Mouse (Mus musculus) MEL (cell line): Measurements from ENCODE around the gene Cbfa2t2.

Experiments
- CHD2 ChIP-seq: IDR thresholded peaks from 2 replicates; pipeline ENCODE4 v1.6.1; 2011; ENCODE audit warnings: low read length, improper control_type of control experiment
- CTCF ChIP-seq, 3 experiments: IDR thresholded peaks in 2 of 3; conservative IDR thresholded peaks in 1 of 3; 2 replicates each; pipeline ENCODE4 v1.5.1; 2011 to 2012; ENCODE audit warnings: low read length in 3 of 3, low read depth in 2 of 3, mild to moderate bottlenecking in 2 of 3, improper control_type of control experiment in 1 of 3, inconsistent platforms in 1 of 3, mixed read lengths in 1 of 3, moderate library complexity in 1 of 3; ENCODE audit not compliant: control insufficient read depth in 1 of 3, insufficient read depth in 1 of 3, poor library complexity in 1 of 3, severe bottlenecking in 1 of 3
- POLR2AphosphoS5 ChIP-seq: IDR thresholded peaks from 2 replicates; pipeline ENCODE4 v1.6.1; 2012; ENCODE audit warnings: low read depth, borderline replicate concordance, mild to moderate bottlenecking, inconsistent platforms, low read length, moderate library complexity, mixed read lengths
- RCOR1 ChIP-seq: IDR thresholded peaks from 2 replicates; pipeline ENCODE4 v1.6.1; 2012; ENCODE audit warnings: low read depth, mild to moderate bottlenecking, inconsistent platforms, low read length, improper control_type of control experiment
- ZKSCAN1 ChIP-seq: IDR thresholded peaks from 2 replicates; pipeline ENCODE4 v1.6.1; 2012; ENCODE audit warnings: low read depth, mild to moderate bottlenecking, inconsistent platforms, low read length, improper control_type of control experiment, moderate library complexity

GRCm38 (mm10) chr2:154499717-154500247 is 63.5 kb downstream of the Cbfa2t2 start:
- no peak for TF ChIP-seq POLR2AphosphoS5
- no peak for TF ChIP-seq CHD2
- no peak for TF ChIP-seq RCOR1
- TF ChIP-seq ZKSCAN1, result no peak
- no peak for TF ChIP-seq CTCF (IDR thresholded peaks at IDR 0.05 in 2 of 3, conservative IDR thresholded peaks at IDR 0.05 in 1 of 3; ENCODE audit: control insufficient read depth in 1 of 3, insufficient read depth in 1 of 3, low read depth in 2 of 3, low read length in 3 of 3, poor library complexity in 1 of 3, severe bottlenecking in 1 of 3)
